Mouse (Mus musculus) megakaryocyte-erythroid progenitor cell, adult 5-6 weeks (primary cell): Measurements from ENCODE around the gene Zfhx3. TPM values are rescaled to one million over a fixed set of nuclear protein-coding genes. Genes with fewer than 3 reads are reported as not detected.
A peak's percentile ranks its signal among the peaks of the same experiment; 100 is the strongest.

Experiments
- ATAC-seq: replicated peaks from 2 replicates; pipeline ENCODE4 v1.8.0; 2016; ENCODE audit warnings: mild to moderate bottlenecking, inconsistent platforms; ENCODE audit not compliant: severe bottlenecking, poor library complexity, low FRiP score, low TSS enrichment
- total RNA-seq, 2 experiments: library from RNA; stranded (forward) in 1 of 2; stranded (reverse) in 1 of 2; fragments of 200-1000, 215-1000 nt in 1 of 2; fragments of >200 nt in 1 of 2; fragmentation: Nextera tagmentation in 1 of 2; gene quantifications; 2 replicates each; pipeline ENCODE4 v1.2.3; 2014 to 2017

Zfhx3 gene
- total RNA-seq, 2 experiments from 2014 or later = 0.28 to 2.9 TPM

- no peak for ATAC-seq
Observed at GRCm38 (mm10) chr8:108942686-108943085, 1000.2 kb downstream of the Zfhx3 start.

DNA sequence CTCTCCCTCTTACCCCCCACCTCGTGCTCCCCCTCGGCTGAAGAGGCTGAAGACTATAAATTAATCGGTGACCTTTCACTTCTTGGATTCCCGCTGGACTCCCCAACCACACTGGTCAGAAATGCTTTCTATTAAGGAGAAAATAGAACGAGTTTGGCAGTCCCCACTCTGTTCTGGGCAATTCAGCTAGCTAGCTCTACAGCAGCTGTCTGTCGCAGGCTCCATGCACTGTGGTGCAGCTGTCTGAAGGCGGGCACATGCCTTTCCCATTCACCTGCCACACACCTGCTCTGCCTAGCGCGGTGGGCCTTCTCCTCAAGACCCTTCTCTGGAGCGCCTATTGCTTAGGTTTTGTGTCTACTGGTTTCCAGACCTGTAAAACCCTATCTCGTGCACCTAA, 1000.7 kb downstream of the Zfhx3 start:
- no peak for ATAC-seq

DNA sequence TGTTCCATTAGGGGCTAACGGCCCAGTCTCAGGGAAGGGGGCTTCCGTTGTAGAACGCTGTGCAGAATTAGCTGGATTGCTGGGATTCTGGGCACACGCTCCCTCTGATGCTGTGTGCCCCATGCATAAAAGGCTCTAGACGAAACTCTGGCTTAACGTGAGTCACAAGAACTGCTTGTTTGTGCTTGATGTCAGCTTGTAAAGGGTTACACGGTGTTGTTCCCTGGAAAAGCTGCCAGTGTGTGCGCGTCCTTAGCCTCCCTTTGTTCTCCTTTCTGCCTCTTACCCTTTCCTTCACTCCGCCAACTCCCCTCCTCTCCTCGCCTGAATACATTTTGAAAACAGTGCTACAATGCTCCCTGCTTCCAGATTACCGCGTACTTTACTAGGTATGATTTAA, 1001.9 kb downstream of the Zfhx3 start:
- ATAC-seq = no peak

- no peak for ATAC-seq
Observed at GRCm38 (mm10) chr8:108950311-108950710, 1007.9 kb downstream of the Zfhx3 start.

- no peak for ATAC-seq
Observed at GRCm38 (mm10) chr8:108951560-108951959, 1009.1 kb downstream of the Zfhx3 start.

- ATAC-seq = no peak
Observed at GRCm38 (mm10) chr8:108956416-108956815, 1014.0 kb downstream of the Zfhx3 start.

DNA sequence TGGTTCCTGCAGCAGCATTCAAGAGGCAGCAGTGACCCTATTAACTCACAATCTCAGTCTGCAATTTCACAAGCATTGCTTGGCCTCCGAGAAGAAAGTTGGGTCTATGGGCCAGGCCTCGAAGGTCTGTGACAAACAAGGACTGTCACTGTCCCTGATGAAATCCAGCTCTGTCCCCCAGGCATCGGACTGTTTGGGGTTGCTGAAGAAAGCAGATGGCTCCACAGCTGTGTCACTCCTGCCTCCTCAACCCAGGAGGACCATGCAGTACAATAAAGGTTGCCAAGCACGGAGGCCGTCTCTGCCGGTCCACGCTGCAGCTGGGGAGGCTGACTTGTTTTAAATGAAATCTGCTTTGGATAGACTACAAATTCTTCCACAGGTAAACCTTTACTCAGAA, 1020.1 kb downstream of the Zfhx3 start:
- ATAC-seq = no peak

GRCm38 (mm10) chr8:108963181-108963580, 1020.7 kb downstream of the Zfhx3 start:
- ATAC-seq = no peak

- no peak for ATAC-seq
Observed at GRCm38 (mm10) chr8:108966041-108966440, 1023.6 kb downstream of the Zfhx3 start.

GRCm38 (mm10) chr8:108973639-108974325, 1031.3 kb downstream of the Zfhx3 start:
- no peak for ATAC-seq

- ATAC-seq = no peak
Observed at GRCm38 (mm10) chr8:108977693-108978361, 1035.4 kb downstream of the Zfhx3 start.

GRCm38 (mm10) chr8:108978362-108978750, 1035.9 kb downstream of the Zfhx3 start:
- ATAC-seq = no peak

DNA sequence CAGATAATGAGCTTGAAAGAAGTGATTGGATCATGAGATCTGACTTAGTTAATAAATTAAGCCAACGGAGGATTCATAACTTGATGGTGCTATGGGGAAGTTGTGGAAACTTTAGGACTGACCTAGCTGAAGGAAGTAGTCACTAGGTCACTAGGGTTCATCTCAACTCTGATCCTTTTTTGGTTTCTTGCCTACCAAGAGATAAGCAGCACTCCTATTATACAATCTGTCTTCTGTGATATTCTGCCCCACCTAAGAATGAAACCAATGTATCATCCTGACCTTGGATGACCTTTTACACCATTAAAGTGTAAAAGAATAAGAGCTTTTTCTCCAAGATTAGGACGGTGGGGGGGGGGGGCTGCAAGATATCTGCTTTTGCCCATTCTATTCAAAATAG, 1042.5 kb downstream of the Zfhx3 start:
- ATAC-seq = peak; percentile 77

GRCm38 (mm10) chr8:108989841-108990240, 1047.4 kb downstream of the Zfhx3 start:
- no peak for ATAC-seq

GRCm38 (mm10) chr8:108990537-108990936, 1048.1 kb downstream of the Zfhx3 start:
- ATAC-seq = no peak

- ATAC-seq = peak; percentile 87
Observed at GRCm38 (mm10) chr8:108991395-108991794, 1049.0 kb downstream of the Zfhx3 start.

DNA sequence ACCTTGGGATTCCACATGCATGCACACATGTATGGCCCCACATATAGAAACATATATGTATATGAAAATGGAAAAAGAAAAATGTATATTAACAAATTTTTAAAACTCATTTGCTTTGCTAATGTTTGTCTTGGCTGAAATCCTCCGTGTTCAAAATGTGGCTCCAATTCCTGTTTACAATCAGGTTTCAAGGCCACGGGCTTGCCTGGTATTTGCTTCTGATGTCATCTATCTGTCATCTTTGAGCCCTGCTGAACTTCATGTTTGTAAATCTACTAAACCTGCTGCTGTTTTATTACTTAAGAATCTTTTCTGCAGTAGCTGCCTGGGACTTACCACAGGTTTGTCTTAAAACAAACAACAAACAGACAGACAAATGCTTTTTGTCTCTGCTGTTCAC, 1051.3 kb downstream of the Zfhx3 start:
- ATAC-seq = no peak

- no peak for ATAC-seq
Observed at GRCm38 (mm10) chr8:108994187-108994586, 1051.7 kb downstream of the Zfhx3 start.

DNA sequence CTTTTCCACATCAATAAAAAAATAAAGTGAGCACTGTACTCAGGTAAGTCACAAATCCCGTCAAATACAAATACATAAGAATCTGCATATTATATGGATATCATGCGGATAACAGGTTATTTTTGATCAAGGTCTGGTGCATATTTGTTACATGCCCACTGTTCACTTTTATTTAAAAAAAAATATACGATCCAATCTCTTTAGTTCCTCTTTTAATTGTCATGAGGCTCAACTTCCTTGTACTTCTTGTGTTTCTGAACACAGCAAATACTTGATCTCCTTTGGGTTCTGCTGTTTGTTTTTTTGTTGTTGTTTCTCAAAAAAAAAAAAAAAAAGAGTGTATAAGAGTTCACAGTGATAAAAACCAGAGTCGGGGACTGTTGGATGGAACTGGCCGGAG, 1052.4 kb downstream of the Zfhx3 start:
- ATAC-seq = no peak

DNA sequence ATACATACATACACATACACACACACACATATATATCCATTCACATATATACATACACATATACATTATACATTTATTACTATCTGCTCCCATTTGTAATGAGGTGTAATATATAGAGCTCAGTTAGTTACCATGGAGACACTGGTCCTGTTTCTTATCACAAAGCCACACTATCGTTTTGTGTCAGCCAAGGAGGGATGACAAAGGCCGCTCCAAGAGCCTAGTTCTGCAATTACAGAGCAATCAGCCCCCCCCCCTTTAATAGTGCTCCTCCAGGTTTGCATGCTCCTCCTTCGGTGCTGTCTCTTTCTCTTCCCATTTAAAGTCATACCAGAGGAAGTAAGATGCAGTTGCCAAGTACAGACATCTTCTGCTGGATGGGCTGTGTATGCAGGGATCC, 1054.9 kb downstream of the Zfhx3 start:
- peak; percentile 84 for ATAC-seq
